Mouse (Mus musculus) forebrain, postnatal 0 days (tissue): ENCODE measurements at regions not wholly inside any gene's neighbourhood (a gene's known extent, or its start where the extent isn't known, plus 50 kb on each side); places are given as distances from the start of the nearest gene placed in this dataset.

Source experiments
- ATAC-seq: fragments of 200-750 bp; cut with Nextera tagmentation; 2 replicates; pipeline ENCODE4 v1.8.0; 2017; ENCODE audit warnings: mild to moderate bottlenecking, moderate library complexity
- DNase-seq: peaks from one replicate; pipeline ENCODE4 v3.0.0-alpha.2; 2015
- H3K27ac ChIP-seq: fragments of 300-500 bp; sonication (generic); 2 replicates; pipeline ENCODE4 v1.5.1; 2014; ENCODE audit warnings: low read depth, mild to moderate bottlenecking, antibody characterized with exemption, low read length, moderate library complexity, mixed read lengths
- H3K27me3 ChIP-seq: fragments of 300-500 bp; sonication (generic); 2 replicates; pipeline ENCODE4 v1.6.1; 2014; ENCODE audit warnings: mild to moderate bottlenecking, low read length, mixed read lengths; ENCODE audit not compliant: insufficient read depth
- H3K36me3 ChIP-seq: fragments of 300-500 bp; sonication (generic); 2 replicates; pipeline ENCODE4 v1.6.1; 2014; ENCODE audit warnings: mild to moderate bottlenecking, moderate library complexity; ENCODE audit not compliant: insufficient read depth
- H3K4me1 ChIP-seq: fragments of 300-500 bp; sonication (generic); 2 replicates; pipeline ENCODE4 v1.6.1; 2014; ENCODE audit warnings: antibody characterized with exemption; ENCODE audit not compliant: insufficient read depth
- H3K4me2 ChIP-seq: fragments of 300-500 bp; sonication (generic); 2 replicates; pipeline ENCODE4 v1.6.1; 2014; ENCODE audit warnings: low read depth, mild to moderate bottlenecking, moderate library complexity
- H3K4me3 ChIP-seq: fragments of 300-500 bp; sonication (generic); 2 replicates; pipeline ENCODE4 v1.5.1; 2014; ENCODE audit warnings: low read depth, low read length, mixed read lengths
- H3K9ac ChIP-seq: fragments of 300-500 bp; sonication (generic); 2 replicates; pipeline ENCODE4 v1.6.1; 2014; ENCODE audit warnings: mild to moderate bottlenecking
- H3K9me3 ChIP-seq: fragments of 300-500 bp; sonication (generic); 2 replicates; pipeline ENCODE4 v1.6.1; 2016; ENCODE audit warnings: low read length
- CTCF ChIP-seq: sonication (generic); IDR thresholded peaks from 2 replicates; pipeline ENCODE4 v1.5.1; 2016; ENCODE audit warnings: antibody characterized with exemption, control low read depth, low read depth
- WGBS: fragments of 180-500 bp; shearing (Covaris S2); extraction: QIAGEN DNeasy Blood & Tissue Kit; methylation state at CpG from one replicate; pipeline ENCODE4 v1.1.7; 2014; 5-methylcytosine and 5-hydroxymethylcytosine counted together

- no peaks in the 10 kb centered on the region for H3K36me3 ChIP-seq
- ATAC-seq (no peak), DNase-seq (no peak)
- no peak overlapping the region for H3K4me3 ChIP-seq
- no peaks in the 10 kb centered on the region for H3K27me3 ChIP-seq
- no peaks in the 10 kb centered on the region for H3K4me1 ChIP-seq
- no peaks in the 10 kb centered on the region for H3K9me3 ChIP-seq
- no peak overlapping the region for H3K9ac ChIP-seq
- TF ChIP-seq CTCF: no peak
- H3K4me2 ChIP-seq: no peak overlapping the region
- no peak overlapping the region for H3K27ac ChIP-seq
- 29% methylated on average over 7 of the region's 7 CpGs for WGBS
Measured at GRCm38 (mm10) chr14:120102010-120102748, 59.9 kb upstream of the Oxgr1 start.

DNA sequence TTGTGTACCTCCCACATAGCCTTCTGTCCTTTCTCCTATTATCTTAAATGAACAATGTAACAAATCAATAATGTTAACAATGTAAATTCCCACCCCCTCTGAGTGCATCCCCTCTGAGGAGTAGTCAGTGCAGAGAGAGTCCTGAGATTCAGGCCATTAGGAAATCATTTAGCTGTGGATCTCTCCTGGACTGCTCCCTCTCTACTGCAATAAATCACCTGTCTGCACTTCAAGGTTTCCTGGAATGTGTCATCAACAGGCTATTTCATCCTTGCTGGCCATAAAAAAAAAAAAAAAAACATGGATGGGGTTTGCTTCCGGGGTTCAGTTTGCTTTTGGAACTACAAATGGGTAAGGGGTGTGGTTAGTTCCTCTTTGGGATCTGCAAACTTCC is 60.5 kb upstream of the Oxgr1 start:
- Histone ChIP-seq H3K4me3 (no peak overlapping the region), H3K27ac (no peak overlapping the region), H3K9ac (no peak overlapping the region), H3K4me2 (no peak overlapping the region), H3K4me1 (no peaks in the 10 kb centered on the region), H3K27me3 (no peaks in the 10 kb centered on the region), H3K36me3 (no peaks in the 10 kb centered on the region), H3K9me3 (no peaks in the 10 kb centered on the region)
- 77% methylated on average over 1 of the region's 1 CpGs for WGBS
- no peak for DNase-seq
- TF ChIP-seq CTCF: no peak
- no peak for ATAC-seq

- DNase-seq (no peak), ATAC-seq (no peak)
- no peaks in the 10 kb centered on the region for H3K4me1 ChIP-seq
- H3K27ac ChIP-seq: no peak overlapping the region
- H3K36me3 ChIP-seq: no peaks in the 10 kb centered on the region
- H3K4me2 ChIP-seq: no peak overlapping the region
- 78% methylated on average over 1 of the region's 1 CpGs for WGBS
- no peak overlapping the region for H3K9ac ChIP-seq
- no peaks in the 10 kb centered on the region for H3K9me3 ChIP-seq
- no peak overlapping the region for H3K4me3 ChIP-seq
- no peak for TF ChIP-seq CTCF
- no peaks in the 10 kb centered on the region for H3K27me3 ChIP-seq
Measured at GRCm38 (mm10) chr14:120109846-120110245, 67.6 kb upstream of the Oxgr1 start.

GRCm38 (mm10) chr14:120113316-120113715 is 71.1 kb upstream of the Oxgr1 start:
- DNase-seq (no peak), ATAC-seq (no peak)
- H3K4me1 ChIP-seq: no peaks in the 10 kb centered on the region
- no peak for TF ChIP-seq CTCF
- no peak overlapping the region for H3K4me3 ChIP-seq
- H3K27ac ChIP-seq: no peak overlapping the region
- WGBS: 76% methylated on average over 4 of the region's 4 CpGs
- H3K27me3 ChIP-seq: no peaks in the 10 kb centered on the region
- H3K36me3 ChIP-seq: no peaks in the 10 kb centered on the region
- no peak overlapping the region for H3K4me2 ChIP-seq
- no peaks in the 10 kb centered on the region for H3K9me3 ChIP-seq
- H3K9ac ChIP-seq: no peak overlapping the region

- Histone ChIP-seq H3K9ac (no peak overlapping the region), H3K27ac (no peak overlapping the region), H3K4me2 (no peak overlapping the region), H3K4me3 (no peak overlapping the region), H3K27me3 (no peaks in the 10 kb centered on the region), H3K36me3 (no peaks in the 10 kb centered on the region), H3K9me3 (no peaks in the 10 kb centered on the region), H3K4me1 (no peaks in the 10 kb centered on the region)
- no peak for TF ChIP-seq CTCF
- WGBS: 95% methylated on average over 7 of the region's 7 CpGs
- ATAC-seq (no peak), DNase-seq (no peak)
Measured at GRCm38 (mm10) chr14:120118582-120118981, 76.3 kb upstream of the Oxgr1 start.

- H3K9me3 ChIP-seq: no peaks in the 10 kb centered on the region
- no peak overlapping the region for H3K4me3 ChIP-seq
- no peaks in the 10 kb centered on the region for H3K27me3 ChIP-seq
- WGBS: 70% methylated on average over 5 of the region's 5 CpGs
- no peak for TF ChIP-seq CTCF
- no peak overlapping the region for H3K9ac ChIP-seq
- ATAC-seq (no peak), DNase-seq (no peak)
- H3K4me2 ChIP-seq: no peak overlapping the region
- no peaks in the 10 kb centered on the region for H3K4me1 ChIP-seq
- no peak overlapping the region for H3K27ac ChIP-seq
- H3K36me3 ChIP-seq: no peaks in the 10 kb centered on the region
Measured at GRCm38 (mm10) chr14:120119094-120119501, 76.9 kb upstream of the Oxgr1 start.

DNA sequence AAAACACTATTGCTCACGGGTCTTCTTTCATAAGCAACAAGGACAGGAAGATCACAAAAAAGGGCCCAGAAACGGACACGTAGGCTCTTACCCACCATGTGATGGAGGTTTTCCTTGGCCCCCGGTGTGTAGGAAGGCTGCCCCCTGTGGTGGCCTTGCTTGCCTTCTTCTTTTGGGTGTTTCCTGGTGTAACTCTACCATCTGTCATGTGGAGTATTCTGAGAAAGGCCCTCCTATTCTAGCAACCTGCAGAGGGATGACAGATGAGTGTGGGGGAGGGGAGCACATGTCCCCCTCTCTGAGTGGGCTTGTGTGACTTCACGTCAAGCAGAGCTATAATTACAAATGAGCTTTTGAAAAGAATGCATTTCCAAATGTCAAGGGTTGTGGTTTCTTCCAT is 77.3 kb upstream of the Oxgr1 start:
- 73% methylated on average over 5 of the region's 5 CpGs for WGBS
- no peaks in the 10 kb centered on the region for H3K36me3 ChIP-seq
- H3K4me2 ChIP-seq: no peak overlapping the region
- no peak overlapping the region for H3K9ac ChIP-seq
- no peak overlapping the region for H3K4me3 ChIP-seq
- no peak for TF ChIP-seq CTCF
- ATAC-seq: no peak
- H3K9me3 ChIP-seq: no peaks in the 10 kb centered on the region
- H3K27me3 ChIP-seq: no peaks in the 10 kb centered on the region
- no peak for DNase-seq
- no peaks in the 10 kb centered on the region for H3K4me1 ChIP-seq
- no peak overlapping the region for H3K27ac ChIP-seq
